ENCODE assay signal across 8 mouse cellular contexts in the genomic region with DNA sequence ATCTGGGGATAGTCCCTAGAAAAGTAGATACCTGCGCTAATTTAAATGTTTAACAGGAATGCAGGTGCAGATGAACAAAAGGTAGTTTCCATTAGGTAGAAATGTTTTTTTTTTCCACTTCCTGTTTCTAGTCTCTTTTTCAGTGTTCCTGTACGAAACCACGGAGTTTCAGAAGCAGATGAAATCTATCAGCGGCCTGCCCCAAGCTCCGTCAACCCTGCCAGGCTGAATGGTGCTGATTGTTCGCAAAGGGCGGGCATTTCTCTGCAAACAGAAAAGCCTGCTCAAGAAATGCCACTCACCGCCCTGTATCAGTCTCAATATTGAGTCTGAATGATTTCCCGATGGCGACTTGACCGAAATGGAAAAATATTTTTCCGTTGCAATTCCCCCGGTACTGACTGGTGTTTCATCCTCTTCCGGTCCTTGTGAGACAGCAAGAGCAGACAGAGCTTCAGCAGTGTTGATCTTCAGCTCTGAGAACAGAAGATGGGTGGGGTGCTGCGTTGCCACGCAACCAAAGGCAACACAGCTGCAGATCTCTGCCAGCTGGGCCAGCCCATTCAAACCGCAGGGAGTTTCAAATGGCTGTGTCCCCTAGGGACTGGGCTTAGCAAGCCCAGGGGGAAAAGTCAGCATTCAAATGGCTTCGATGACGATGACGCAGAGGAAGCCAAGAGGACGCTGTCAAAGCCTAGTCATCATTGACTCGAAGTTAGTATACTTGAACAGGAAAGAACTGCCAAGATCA. TPM values are rescaled to one million over a fixed set of nuclear protein-coding genes. Genes with fewer than 3 reads are reported as not detected.
DNase-seq lines count a peak whose midpoint lies in the region; ATAC-seq and TF ChIP-seq lines count a peak whose summit lies in the region.

No protein-coding gene starts in this region.

- ATAC-seq in embryonic facial prominence, embryonic 13.5 days (ENCODE audit: insufficient number of reproducible peaks, insufficient read depth, low FRiP score, low TSS enrichment, low read depth): peak; percentile 95
- 0 out of 2 replicates have a peak, but pooled peaks have one; percentile 34 for ATAC-seq in limb, embryonic 12.5 days (ENCODE audit: insufficient number of reproducible peaks, insufficient read depth, low FRiP score, low TSS enrichment, low read depth)
- peak; percentile 89 for ATAC-seq in midbrain, embryonic 14.5 days (ENCODE audit: low FRiP score, low TSS enrichment)

- peak overlapping the region; percentile 49 for H3K4me3 ChIP-seq in cerebellum, adult 2 months (replicated peaks; ENCODE audit: insufficient read depth, low read depth, low read length)
- H3K4me3 ChIP-seq in embryonic facial prominence, embryonic 13.5 days: peak overlapping the region; percentile 41
- H3K4me3 ChIP-seq in limb, embryonic 12.5 days (replicated peaks): peak overlapping the region; percentile 36
- H3K4me3 ChIP-seq in midbrain, embryonic 14.5 days (replicated peaks; ENCODE audit: low read depth, low read length): peak overlapping the region; percentile 37

- peak; percentile 43 to 53 for DNase-seq in cerebellum, adult 2 months
- no peak for DNase-seq in cerebellum, adult 9-10 months
- peak; percentile 98 for DNase-seq in heart, adult 8-10 months (ENCODE audit: low spot score)
- peak; percentile 80 to 90 for DNase-seq in kidney, adult 8-10 months
- peak; percentile 91 for DNase-seq in midbrain, embryonic 14.5 days
- peak; percentile 73 to 90 for DNase-seq in spleen, adult 18-20 months

- 2% methylated on average over 22 of the region's 22 CpGs for WGBS in cerebellum, adult 2 months
- 1% methylated on average over 22 of the region's 22 CpGs for WGBS in embryonic facial prominence, embryonic 13.5 days
- WGBS in limb, embryonic 12.5 days: 4% methylated on average over 22 of the region's 22 CpGs
- 2% methylated on average over 22 of the region's 22 CpGs for WGBS in midbrain, embryonic 14.5 days

- no peak overlapping the region for H3K27ac ChIP-seq in cerebellum, adult 2 months (ENCODE audit: insufficient read depth, low read length)
- H3K27ac ChIP-seq in embryonic facial prominence, embryonic 13.5 days: peak overlapping the region; percentile 92
- H3K27ac ChIP-seq in limb, embryonic 12.5 days: peak overlapping the region; percentile 41; the same call in 1 of the 2 replicates
- H3K27ac ChIP-seq in midbrain, embryonic 14.5 days (replicated peaks; ENCODE audit: low read depth, low read length): peak overlapping the region; percentile 82

- TF ChIP-seq CTCF in cerebellum, adult 2 months (IDR thresholded peaks at IDR 0.05; ENCODE audit: borderline replicate concordance, insufficient read depth, low read depth, low read length): no peak

- H3K27me3 ChIP-seq in cerebellum, adult 2 months (ENCODE audit: control insufficient read depth, insufficient read depth, low read length): no peaks in the 10 kb centered on the region
- H3K27me3 ChIP-seq in embryonic facial prominence, embryonic 13.5 days: no peaks in the 10 kb centered on the region
- no peaks in the 10 kb centered on the region for H3K27me3 ChIP-seq in limb, embryonic 12.5 days
- no peaks in the 10 kb centered on the region for H3K27me3 ChIP-seq in midbrain, embryonic 14.5 days (ENCODE audit: control insufficient read depth, insufficient read depth, low read length)

- no peaks in the 10 kb centered on the region for H3K36me3 ChIP-seq in embryonic facial prominence, embryonic 13.5 days
- H3K36me3 ChIP-seq in limb, embryonic 12.5 days: no peaks in the 10 kb centered on the region
- no peaks in the 10 kb centered on the region for H3K36me3 ChIP-seq in midbrain, embryonic 14.5 days (ENCODE audit: control insufficient read depth, insufficient read depth, low read length)

- no peaks in the 10 kb centered on the region for H3K4me1 ChIP-seq in cerebellum, adult 2 months (ENCODE audit: control insufficient read depth, insufficient read depth, low read length)
- peaks cover 23% of the 10 kb centered on the region for H3K4me1 ChIP-seq in embryonic facial prominence, embryonic 13.5 days
- peaks cover 13% of the 10 kb centered on the region; the same call in 1 of the 2 replicates for H3K4me1 ChIP-seq in limb, embryonic 12.5 days (replicated peaks)
- H3K4me1 ChIP-seq in midbrain, embryonic 14.5 days (ENCODE audit: control insufficient read depth, insufficient read depth, low read length): no peaks in the 10 kb centered on the region

- H3K4me2 ChIP-seq in embryonic facial prominence, embryonic 13.5 days: peak overlapping the region; percentile 63
- H3K4me2 ChIP-seq in limb, embryonic 12.5 days: peak overlapping the region; percentile 67
- peak overlapping the region; percentile 66 for H3K4me2 ChIP-seq in midbrain, embryonic 14.5 days (ENCODE audit: low read length)

- H3K9ac ChIP-seq in embryonic facial prominence, embryonic 13.5 days: peak overlapping the region; percentile 57; the same call in 1 of the 2 replicates
- H3K9ac ChIP-seq in limb, embryonic 12.5 days (replicated peaks): peak overlapping the region; percentile 27; the same call in 1 of the 2 replicates
- H3K9ac ChIP-seq in midbrain, embryonic 14.5 days (replicated peaks; ENCODE audit: low read length): peak overlapping the region; percentile 51

- no peak for TF ChIP-seq POLR2A in cerebellum, adult 2 months (IDR thresholded peaks at IDR 0.05; ENCODE audit: borderline replicate concordance, insufficient read depth, low read length)

- no peaks in the 10 kb centered on the region for H3K9me3 ChIP-seq in embryonic facial prominence, embryonic 13.5 days
- H3K9me3 ChIP-seq in limb, embryonic 12.5 days: no peaks in the 10 kb centered on the region
- H3K9me3 ChIP-seq in midbrain, embryonic 14.5 days (ENCODE audit: control insufficient read depth, low read length): no peaks in the 10 kb centered on the region

RNA-seq across cellular contexts. Expression of gene Kmt2e, which starts 47.5 kb away (rescaled TPM):
- polyA plus RNA-seq in cerebellum, adult 2 months (2012; rRNA removed): 46.6 and 56.7 TPM in 2 replicates
- polyA plus RNA-seq in embryonic facial prominence, embryonic 13.5 days (2015; fragmentation: Nextera tagmentation; extraction: Ambion mirVana): 123 and 126 TPM in 2 replicates
- 10 to 100 TPM; 42.1 to 47.6 (median 44.7) TPM for total RNA-seq in heart, adult 8-10 months (2022)
- 109 TPM in 2 replicates for polyA plus RNA-seq in limb, embryonic 12.5 days (2016; fragmentation: Nextera tagmentation; extraction: Ambion mirVana)
- polyA plus RNA-seq in midbrain, embryonic 14.5 days (2014; fragmentation: Nextera tagmentation; extraction: Ambion mirVana): 152 and 155 TPM in 2 replicates

Comparison
In these comparisons a context has a peak if more than half of its experiments do, and no peak if none do; other contexts are left out.
1. ATAC-seq: peak in every context shown above with its lines; median percentile 95 in embryonic facial prominence, embryonic 13.5 days; 89 in midbrain, embryonic 14.5 days; 34 in limb, embryonic 12.5 days.